Mouse (Mus musculus) liver, postnatal 0 days (tissue): Measurements from ENCODE around the gene Snx9. TPM values are rescaled to one million over a fixed set of nuclear protein-coding genes. Genes with fewer than 3 reads are reported as not detected.
A peak's percentile ranks its signal among the peaks of the same experiment; 100 is the strongest.

Source experiments
- ATAC-seq: fragments of 200-750 bp; cut with Nextera tagmentation; 2 replicates; pipeline ENCODE4 v1.8.0; 2017; ENCODE audit warnings: mild to moderate bottlenecking, moderate library complexity
- DNase-seq: peaks from one replicate; pipeline ENCODE4 v3.0.0-alpha.2; 2016
- H3K27ac ChIP-seq: fragments of 300-500 bp; sonication (generic); 2 replicates; pipeline ENCODE4 v1.5.1; 2014; ENCODE audit warnings: antibody characterized with exemption, moderate library complexity, mild to moderate bottlenecking, low read depth
- H3K27me3 ChIP-seq: fragments of 300-500 bp; sonication (generic); 2 replicates; pipeline ENCODE4 v1.6.1; 2014; ENCODE audit warnings: low read length, control low read depth, mixed read lengths; ENCODE audit not compliant: insufficient read depth
- H3K36me3 ChIP-seq: fragments of 300-500 bp; sonication (generic); replicated peaks from 2 replicates; pipeline ENCODE4 v1.6.1; 2014; ENCODE audit warnings: mild to moderate bottlenecking, control low read depth, low read length, moderate library complexity, mixed read lengths; ENCODE audit not compliant: insufficient read depth
- H3K4me1 ChIP-seq: fragments of 300-500 bp; sonication (generic); 2 replicates; pipeline ENCODE4 v1.6.1; 2014; ENCODE audit warnings: antibody characterized with exemption, mild to moderate bottlenecking, control low read depth; ENCODE audit not compliant: insufficient read depth
- H3K4me2 ChIP-seq: fragments of 300-500 bp; sonication (generic); 2 replicates; pipeline ENCODE4 v1.6.1; 2014; ENCODE audit warnings: low read depth, mild to moderate bottlenecking, low read length, moderate library complexity, mixed read lengths
- H3K4me3 ChIP-seq: fragments of 300-500 bp; sonication (generic); 2 replicates; pipeline ENCODE4 v1.5.1; 2014; ENCODE audit warnings: low read depth, low read length
- H3K9ac ChIP-seq: fragments of 300-500 bp; sonication (generic); replicated peaks from 2 replicates; pipeline ENCODE4 v1.6.1; 2014; ENCODE audit warnings: mild to moderate bottlenecking, moderate library complexity
- H3K9me3 ChIP-seq: fragments of 300-500 bp; sonication (generic); 2 replicates; pipeline ENCODE4 v1.6.1; 2016; ENCODE audit warnings: mild to moderate bottlenecking, control low read depth, low read length, mixed read lengths
- CTCF ChIP-seq: sonication (generic); IDR thresholded peaks from 2 replicates; pipeline ENCODE4 v1.5.1; 2016; ENCODE audit warnings: antibody characterized with exemption, low read depth
- EP300 ChIP-seq: IDR thresholded peaks from 2 replicates; pipeline ENCODE4 v1.6.1; 2016; ENCODE audit warnings: antibody characterized with exemption, low read depth, mild to moderate bottlenecking
- WGBS: fragments of 180-500 bp; shearing (Covaris S2); extraction: QIAGEN DNeasy Blood & Tissue Kit; methylation state at CpG from one replicate; pipeline ENCODE4 v1.1.7; 2014; ENCODE audit not compliant: insufficient replicate concordance; 5-methylcytosine and 5-hydroxymethylcytosine counted together
- polyA plus RNA-seq: library from polyadenylated mRNA; unstranded; fragments of >200 nt; fragmentation: Nextera tagmentation; extraction: Ambion mirVana; gene quantifications from 2 replicates; pipeline ENCODE4 v1.2.1, GENCODE M21; 2015

Gene Snx9
- polyA plus RNA-seq, 1 experiment from 2014 or later, result 13.5 TPM

GRCm38 (mm10) chr17:5940792-5941191 lies 99.7 kb downstream of the Snx9 start:
- Histone ChIP-seq H3K27ac (no peak overlapping the region), H3K9ac (peak overlapping the region; percentile 48; the same call in 1 of the 2 replicates)
- WGBS, result 0% methylated on average over 34 of the region's 38 CpGs

DNA sequence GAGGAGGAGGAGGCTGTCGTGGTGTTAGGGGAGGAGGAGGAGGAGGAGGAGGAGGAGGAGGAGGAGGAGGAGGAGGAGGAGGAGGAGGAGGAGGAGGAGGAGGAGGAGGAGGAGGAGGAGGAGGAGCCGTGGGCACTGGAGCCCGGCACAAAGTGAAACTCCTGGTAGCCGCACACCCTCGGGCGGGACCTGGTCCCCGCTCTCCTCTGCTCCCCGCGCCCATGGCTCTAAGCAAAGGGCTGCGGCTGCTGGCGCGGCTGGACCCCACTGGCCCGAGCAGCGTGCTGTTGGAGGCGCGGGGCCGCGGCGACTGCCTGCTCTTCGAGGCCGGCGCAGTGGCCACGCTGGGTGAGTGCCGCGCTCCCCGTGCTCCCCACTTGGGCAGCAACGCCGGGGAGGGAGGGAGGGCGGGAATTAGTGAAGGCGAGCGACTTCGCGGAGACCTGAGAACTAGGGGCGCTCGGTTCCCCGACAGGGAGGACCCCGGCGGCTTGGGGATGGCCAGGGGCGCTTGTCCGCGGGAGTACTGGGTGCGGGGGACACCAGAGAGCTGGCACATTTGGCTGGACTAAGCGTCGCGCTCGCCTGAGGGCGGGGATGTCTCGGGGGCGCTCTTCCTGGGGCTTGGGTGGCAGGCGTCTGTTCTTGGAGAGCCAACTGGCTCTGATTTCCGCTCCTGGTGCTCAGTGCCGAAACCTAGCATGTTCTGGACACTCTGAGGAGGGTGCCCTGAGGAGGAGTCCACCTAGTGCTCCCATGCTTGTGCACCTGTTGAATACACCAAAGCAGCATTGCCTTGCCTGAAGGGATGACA lies 100.3 kb downstream of the Snx9 start, which contains the start of gene Synj2:
TSS of gene Synj2 (plus strand) at position 51 of the 814 bp plus-strand sequence.
- TF ChIP-seq CTCF, result no peak
- TF ChIP-seq EP300, result no peak
- 2% methylated on average over 50 of the region's 52 CpGs for WGBS
- Histone ChIP-seq H3K9me3 (no peaks in the 10 kb centered on the region), H3K4me1 (peaks cover 10% of the 10 kb centered on the region), H3K36me3 (no peaks in the 10 kb centered on the region), H3K4me2 (peak within 1 kb of the TSS; percentile 70), H3K9ac (peak within 1 kb of the TSS; percentile 64), H3K4me3 (peak within 1 kb of the TSS; percentile 58), H3K27me3 (0 out of 2 replicates have a peak, but pooled peaks cover 3% of the 10 kb centered on the region), H3K27ac (peak within 1 kb of the TSS; percentile 35)
- ATAC-seq (peak; percentile 77), DNase-seq (peak; percentile 67)

More at GRCm38 (mm10) chr17:5940792-5941191, 99.7 kb downstream of the Snx9 start:
- DNase-seq (peak; percentile 85), ATAC-seq (peak; percentile 91)
- peaks cover 10% of the 10 kb centered on the region for H3K4me1 ChIP-seq
- no peaks in the 10 kb centered on the region for H3K36me3 ChIP-seq
- no peaks in the 10 kb centered on the region for H3K9me3 ChIP-seq
- H3K27me3 ChIP-seq, result 0 out of 2 replicates have a peak, but pooled peaks cover 3% of the 10 kb centered on the region
- peak overlapping the region; percentile 70 for H3K4me2 ChIP-seq
- peak overlapping the region; percentile 58 for H3K4me3 ChIP-seq
- no peak for TF ChIP-seq EP300
- TF ChIP-seq CTCF, result peak; percentile 82

GRCm38 (mm10) chr17:5942156-5942555 lies 101.0 kb downstream of the Snx9 start:
- DNase-seq (no peak), ATAC-seq (no peak)
- no peaks in the 10 kb centered on the region for H3K9me3 ChIP-seq
- no peak overlapping the region; the same call in 1 of the 2 replicates for H3K9ac ChIP-seq
- H3K27me3 ChIP-seq, result 0 out of 2 replicates have a peak, but pooled peaks cover 3% of the 10 kb centered on the region
- H3K36me3 ChIP-seq, result no peaks in the 10 kb centered on the region
- H3K27ac ChIP-seq, result no peak overlapping the region
- WGBS, result 53% methylated on average over 3 of the region's 3 CpGs
- TF ChIP-seq CTCF (no peak), EP300 (no peak)
- peak overlapping the region; percentile 58 for H3K4me3 ChIP-seq
- H3K4me2 ChIP-seq, result peak overlapping the region; percentile 70
- peaks cover 17% of the 10 kb centered on the region for H3K4me1 ChIP-seq

GRCm38 (mm10) chr17:5943053-5943452 lies 101.9 kb downstream of the Snx9 start:
- no peak for DNase-seq
- no peak for ATAC-seq
- no peaks in the 10 kb centered on the region for H3K36me3 ChIP-seq

DNA sequence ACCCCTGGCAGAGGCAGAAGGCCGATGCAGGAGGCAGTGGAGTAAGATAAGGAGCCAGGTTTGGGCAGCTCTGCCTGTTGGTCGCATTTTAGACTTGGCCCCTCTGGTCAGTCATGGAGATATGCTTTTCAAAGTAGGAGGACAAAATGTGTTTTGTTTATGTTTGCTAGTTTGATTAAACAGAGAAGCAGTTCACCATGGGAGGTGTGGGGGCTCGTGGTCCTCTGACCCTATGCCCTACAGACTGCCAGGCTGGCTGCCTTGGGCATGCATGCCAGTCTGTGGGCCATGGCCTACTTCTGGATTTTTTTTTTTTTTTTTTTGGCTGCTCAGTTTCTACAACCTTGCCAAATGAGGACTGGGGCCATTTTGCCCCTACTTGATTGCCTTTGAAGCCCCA lies 105.9 kb downstream of the Snx9 start:
- TF ChIP-seq CTCF (no peak), EP300 (no peak)
- no peak overlapping the region for H3K4me2 ChIP-seq
- no peaks in the 10 kb centered on the region for H3K36me3 ChIP-seq
- ATAC-seq (no peak), DNase-seq (no peak)
- H3K27ac ChIP-seq, result no peak overlapping the region
- peaks cover 14% of the 10 kb centered on the region for H3K4me1 ChIP-seq
- no peaks in the 10 kb centered on the region for H3K9me3 ChIP-seq
- H3K27me3 ChIP-seq, result no peaks in the 10 kb centered on the region
- H3K9ac ChIP-seq, result no peak overlapping the region
- H3K4me3 ChIP-seq, result no peak overlapping the region
- 46% methylated on average over 3 of the region's 3 CpGs for WGBS

More at GRCm38 (mm10) chr17:5943053-5943452, 101.9 kb downstream of the Snx9 start:
- no peaks in the 10 kb centered on the region for H3K9me3 ChIP-seq
- H3K4me2 ChIP-seq, result no peak overlapping the region
- H3K27me3 ChIP-seq, result 0 out of 2 replicates have a peak, but pooled peaks cover 3% of the 10 kb centered on the region
- H3K4me1 ChIP-seq, result peaks cover 17% of the 10 kb centered on the region
- TF ChIP-seq EP300 (no peak), CTCF (no peak)
- H3K27ac ChIP-seq, result no peak overlapping the region
- WGBS, result 66% methylated on average over 1 of the region's 1 CpGs
- no peak overlapping the region for H3K4me3 ChIP-seq
- no peak overlapping the region for H3K9ac ChIP-seq

- DNase-seq, result no peak
- 74% methylated on average over 4 of the region's 4 CpGs for WGBS
- TF ChIP-seq CTCF, result no peak
- TF ChIP-seq EP300, result no peak
Measured at GRCm38 (mm10) chr17:5952455-5952854, 111.3 kb downstream of the Snx9 start.

More at GRCm38 (mm10) chr17:5952455-5952854, 111.3 kb downstream of the Snx9 start:
- Histone ChIP-seq H3K36me3 (no peaks in the 10 kb centered on the region), H3K4me3 (no peak overlapping the region), H3K4me1 (peaks cover 3% of the 10 kb centered on the region), H3K9me3 (no peaks in the 10 kb centered on the region), H3K27ac (no peak overlapping the region), H3K9ac (no peak overlapping the region), H3K27me3 (no peaks in the 10 kb centered on the region), H3K4me2 (no peak overlapping the region)
- peak; percentile 59; the same call in 1 of the 2 replicates for ATAC-seq
